Mouse (Mus musculus) spleen, adult 2 months (tissue): ENCODE results near the gene Nme7.

Experiments
- CTCF ChIP-seq: fragments of 200-500 bp; IDR thresholded peaks from 2 replicates; pipeline ENCODE4 v1.5.1; 2011; ENCODE audit warnings: mild to moderate bottlenecking, inconsistent platforms; ENCODE audit not compliant: insufficient read depth, insufficient read length, insufficient replicate concordance; ENCODE audit errors: extremely low read depth
- POLR2A ChIP-seq: fragments of 200-500 bp; IDR thresholded peaks from 2 replicates; pipeline ENCODE4 v1.6.1; 2011; ENCODE audit warnings: low read depth, low read length, inconsistent platforms

DNA sequence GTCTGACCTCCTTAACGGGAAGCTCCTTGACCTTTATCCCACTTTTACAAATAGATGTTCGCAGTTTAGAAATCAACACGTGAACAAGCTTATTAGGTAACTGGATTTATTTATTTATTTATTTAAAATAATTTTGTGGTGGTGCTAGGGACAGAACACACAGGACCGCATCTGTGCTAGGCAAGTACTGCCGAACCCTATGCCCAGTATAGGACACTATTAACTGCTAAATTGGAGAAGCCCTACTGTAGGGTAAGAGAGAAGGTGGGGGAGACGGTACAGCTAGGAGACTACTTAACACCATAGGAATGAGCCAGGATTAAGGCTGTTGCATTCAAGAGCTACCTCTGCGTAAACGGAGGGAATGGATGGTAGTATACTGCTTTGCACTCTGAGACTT, 164.4 kb downstream of the Nme7 start:
- TF ChIP-seq POLR2A (no peak), CTCF (no peak)
